In the genomic region with DNA sequence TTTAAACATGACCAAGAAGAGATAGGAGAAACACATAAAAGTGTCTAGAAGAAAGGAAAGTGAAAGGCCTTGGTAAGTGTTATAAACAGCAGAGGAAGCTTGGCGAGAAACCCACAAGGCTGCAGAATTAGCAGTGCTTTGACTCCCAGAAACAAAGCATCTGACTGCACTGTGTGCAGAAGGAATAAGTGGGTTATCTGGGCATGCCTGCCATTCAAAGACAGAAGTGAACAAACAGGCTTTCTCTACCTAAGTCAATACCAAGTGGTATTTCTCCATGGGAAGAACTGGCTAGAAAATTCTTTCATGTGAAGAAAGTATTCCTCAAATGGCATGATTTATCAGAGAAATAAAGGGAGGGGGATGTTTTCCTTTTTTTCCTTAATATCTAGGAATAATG, we compare ENCODE assay signal across 16 mouse cellular contexts.
"Had no signal": no experiment of that assay in that cellular context is flagged by ENCODE, and none has a peak within 500 bp of the region (broad histone marks: within the 10 kb centered on the region; RNA-seq: fewer than 3 reads in every experiment).

No protein-coding gene starts in this region.

- H3K4me2 ChIP-seq: liver, embryonic 13.5 days; liver, embryonic 15.5 days; midbrain, embryonic 12.5 days; neural tube, embryonic 13.5 days; neural tube, embryonic 15.5 days had no signal

- H3K27ac ChIP-seq: liver, embryonic 13.5 days; liver, embryonic 15.5 days; midbrain, embryonic 10.5 days; midbrain, embryonic 12.5 days; neural tube, embryonic 13.5 days; neural tube, embryonic 15.5 days had no signal

- H3K36me3 ChIP-seq: liver, embryonic 13.5 days; liver, embryonic 15.5 days; midbrain, embryonic 10.5 days; midbrain, embryonic 12.5 days; neural tube, embryonic 13.5 days; neural tube, embryonic 15.5 days had no signal

- H3K9me3 ChIP-seq: liver, embryonic 13.5 days; liver, embryonic 15.5 days; midbrain, embryonic 10.5 days; midbrain, embryonic 12.5 days; neural tube, embryonic 13.5 days; neural tube, embryonic 15.5 days had no signal

- H3K9ac ChIP-seq: liver, embryonic 13.5 days; liver, embryonic 15.5 days; midbrain, embryonic 12.5 days; neural tube, embryonic 13.5 days; neural tube, embryonic 15.5 days had no signal

- DNase-seq: liver, embryonic 13.5 days; lung, adult 18-20 months; lung, postnatal 10 days; lung, postnatal 4 days; midbrain, embryonic 14.5 days; right cerebral cortex, postnatal 14 days; thymus, adult 18-20 months; thymus, postnatal 14 days; thymus, postnatal 36 days had no signal

- H3K4me1 ChIP-seq: liver, embryonic 13.5 days; liver, embryonic 15.5 days; midbrain, embryonic 10.5 days; midbrain, embryonic 12.5 days; neural tube, embryonic 13.5 days; neural tube, embryonic 15.5 days had no signal

- H3K4me3 ChIP-seq: liver, embryonic 13.5 days; liver, embryonic 15.5 days; midbrain, embryonic 10.5 days; midbrain, embryonic 12.5 days; myocyte; neural tube, embryonic 13.5 days; neural tube, embryonic 15.5 days had no signal

- H3K27me3 ChIP-seq: liver, embryonic 13.5 days; liver, embryonic 15.5 days; midbrain, embryonic 12.5 days; neural tube, embryonic 13.5 days; neural tube, embryonic 15.5 days had no signal

- ATAC-seq: midbrain, embryonic 16.5 days had no signal
